Mouse (Mus musculus) intestine, embryonic 14.5 days (tissue): ENCODE results near the gene Serpinb9c. TPM values are rescaled to one million over a fixed set of nuclear protein-coding genes. Genes with fewer than 3 reads are reported as not detected.
"Not testable (repeated sequence)": the region's sequence is repeated elsewhere in the genome, so short reads cannot be mapped to it uniquely, and the experiment has no call there.

Experiments used
- ATAC-seq: fragments of 200-750 bp; cut with Nextera tagmentation; replicated peaks from 2 replicates; pipeline ENCODE4 v1.8.0; 2017; ENCODE audit warnings: low read depth, moderate number of reproducible peaks, moderate TSS enrichment, moderate library complexity; ENCODE audit not compliant: low FRiP score, low TSS enrichment
- DNase-seq: peaks from one replicate; pipeline ENCODE4 v3.0.0-alpha.2; 2018; ENCODE audit warnings: low spot score
- H3K27ac ChIP-seq: fragments of 300-500 bp; sonication (generic); 2 replicates; pipeline ENCODE4 v1.5.1; 2014; ENCODE audit warnings: low read depth, mild to moderate bottlenecking, control low read depth
- H3K27me3 ChIP-seq: fragments of 300-500 bp; sonication (generic); replicated peaks from 2 replicates; pipeline ENCODE4 v1.6.1; 2014; ENCODE audit warnings: low read length, control low read depth; ENCODE audit not compliant: control insufficient read depth, insufficient read depth
- H3K36me3 ChIP-seq: fragments of 300-500 bp; sonication (generic); 2 replicates; pipeline ENCODE4 v1.6.1; 2014; ENCODE audit warnings: low read length, control low read depth; ENCODE audit not compliant: control insufficient read depth, insufficient read depth
- H3K4me1 ChIP-seq: fragments of 300-500 bp; sonication (generic); replicated peaks from 2 replicates; pipeline ENCODE4 v1.6.1; 2014; ENCODE audit warnings: low read length, control low read depth, mixed read lengths; ENCODE audit not compliant: control insufficient read depth, insufficient read depth
- H3K4me2 ChIP-seq: fragments of 300-500 bp; sonication (generic); 2 replicates; pipeline ENCODE4 v1.6.1; 2014; ENCODE audit warnings: low read length
- H3K4me3 ChIP-seq: fragments of 300-500 bp; sonication (generic); 2 replicates; pipeline ENCODE4 v1.5.1; 2014; ENCODE audit warnings: low read depth, low read length, control low read depth, mixed read lengths
- H3K9ac ChIP-seq: fragments of 300-500 bp; sonication (generic); 2 replicates; pipeline ENCODE4 v1.6.1; 2014; ENCODE audit warnings: mild to moderate bottlenecking, low read length
- H3K9me3 ChIP-seq: fragments of 300-500 bp; sonication (generic); 2 replicates; pipeline ENCODE4 v1.6.1; 2016; ENCODE audit warnings: low read length, control low read depth; ENCODE audit not compliant: control insufficient read depth
- WGBS: fragments of 180-500 bp; shearing (Covaris S2); extraction: QIAGEN DNeasy Blood & Tissue Kit; methylation state at CpG from one replicate; pipeline ENCODE4 v1.1.7; 2014; 5-methylcytosine and 5-hydroxymethylcytosine counted together
- polyA plus RNA-seq: library from polyadenylated mRNA; unstranded; fragments of >200 nt; fragmentation: Nextera tagmentation; extraction: Ambion mirVana; gene quantifications from 2 replicates; pipeline ENCODE4 v1.2.1, GENCODE M21; 2014

Serpinb9c gene
- polyA plus RNA-seq, result not detected in 2 replicates

GRCm38 (mm10) chr13:33159642-33160041 lies at the start of gene Serpinb9c:
TSS of gene Serpinb9c (minus strand) at chr13:33159742.
- no peak for DNase-seq
- no peak for ATAC-seq
- Histone ChIP-seq H3K4me3 (no peak within 1 kb of the TSS), H3K4me1 (no peaks in the 10 kb centered on the region), H3K36me3 (no peaks in the 10 kb centered on the region), H3K4me2 (no peak within 1 kb of the TSS), H3K27ac (no peak within 1 kb of the TSS), H3K9me3 (no peaks in the 10 kb centered on the region), H3K9ac (no peak within 1 kb of the TSS), H3K27me3 (no peaks in the 10 kb centered on the region)
- WGBS, result 81% methylated on average over 4 of the region's 4 CpGs

GRCm38 (mm10) chr13:33199740-33200139 lies 40.2 kb upstream of the Serpinb9c start:
- no peaks in the 10 kb centered on the region for H3K27me3 ChIP-seq
- 70% methylated on average over 2 of the region's 2 CpGs for WGBS
- no peaks in the 10 kb centered on the region for H3K36me3 ChIP-seq
- H3K9ac ChIP-seq, result no peak overlapping the region
- H3K27ac ChIP-seq, result no peak overlapping the region
- H3K4me3 ChIP-seq, result no peak overlapping the region
- H3K4me2 ChIP-seq, result no peak overlapping the region
- no peaks in the 10 kb centered on the region for H3K9me3 ChIP-seq
- H3K4me1 ChIP-seq, result no peaks in the 10 kb centered on the region
- no peak for ATAC-seq
- no peak for DNase-seq

- DNase-seq (no peak), ATAC-seq (no peak)
- Histone ChIP-seq H3K4me1 (no peaks in the 10 kb centered on the region), H3K9ac (no peak within 1 kb of the TSS), H3K4me2 (no peak within 1 kb of the TSS), H3K27ac (no peak within 1 kb of the TSS), H3K27me3 (no peaks in the 10 kb centered on the region), H3K36me3 (no peaks in the 10 kb centered on the region), H3K4me3 (no peak within 1 kb of the TSS), H3K9me3 (no peaks in the 10 kb centered on the region)
- 84% methylated on average over 5 of the region's 5 CpGs for WGBS
Observed at GRCm38 (mm10) chr13:33192659-33193058, 33.1 kb upstream of the Serpinb9c start, which contains the start of gene Serpinb9d. TSS of gene Serpinb9d (plus strand) at chr13:33192959.

GRCm38 (mm10) chr13:33190486-33190885 lies 30.9 kb upstream of the Serpinb9c start:
- H3K4me3 ChIP-seq, H3K4me1 ChIP-seq, H3K27ac ChIP-seq, H3K9ac ChIP-seq, H3K4me2 ChIP-seq, H3K9me3 ChIP-seq, H3K27me3 ChIP-seq, DNase-seq, ATAC-seq, H3K36me3 ChIP-seq: not testable (repeated sequence)
- WGBS, result 89% methylated on average over 1 of the region's 1 CpGs

GRCm38 (mm10) chr13:33141435-33141834 lies 18.1 kb downstream of the Serpinb9c start:
- WGBS, result 60% methylated on average over 3 of the region's 3 CpGs
- H3K4me3 ChIP-seq, result no peak overlapping the region
- no peaks in the 10 kb centered on the region for H3K4me1 ChIP-seq
- no peak for DNase-seq
- no peak overlapping the region for H3K4me2 ChIP-seq
- H3K36me3 ChIP-seq, result no peaks in the 10 kb centered on the region
- H3K27ac ChIP-seq, result no peak overlapping the region
- no peaks in the 10 kb centered on the region for H3K9me3 ChIP-seq
- ATAC-seq, result no peak
- no peaks in the 10 kb centered on the region for H3K27me3 ChIP-seq
- no peak overlapping the region for H3K9ac ChIP-seq

- ATAC-seq, result no peak
- Histone ChIP-seq H3K27ac (no peak overlapping the region), H3K4me3 (no peak overlapping the region), H3K4me1 (no peaks in the 10 kb centered on the region), H3K27me3 (no peaks in the 10 kb centered on the region), H3K9ac (no peak overlapping the region), H3K36me3 (no peaks in the 10 kb centered on the region), H3K4me2 (no peak overlapping the region), H3K9me3 (no peaks in the 10 kb centered on the region)
- 91% methylated on average over 2 of the region's 2 CpGs for WGBS
- DNase-seq, result no peak
Observed at GRCm38 (mm10) chr13:33137717-33138116, 21.8 kb downstream of the Serpinb9c start.

- no peaks in the 10 kb centered on the region for H3K9me3 ChIP-seq
- H3K27ac ChIP-seq, result no peak overlapping the region
- no peak overlapping the region for H3K9ac ChIP-seq
- no peaks in the 10 kb centered on the region for H3K36me3 ChIP-seq
- no peaks in the 10 kb centered on the region for H3K27me3 ChIP-seq
- 65% methylated on average over 3 of the region's 3 CpGs for WGBS
- DNase-seq (no peak), ATAC-seq (no peak)
- no peaks in the 10 kb centered on the region for H3K4me1 ChIP-seq
- H3K4me2 ChIP-seq, result no peak overlapping the region
- H3K4me3 ChIP-seq, result no peak overlapping the region
Observed at GRCm38 (mm10) chr13:33113054-33113453, 46.5 kb downstream of the Serpinb9c start.

- H3K9ac ChIP-seq, result no peak overlapping the region
- no peaks in the 10 kb centered on the region for H3K27me3 ChIP-seq
- H3K9me3 ChIP-seq, result no peaks in the 10 kb centered on the region
- no peaks in the 10 kb centered on the region for H3K36me3 ChIP-seq
- H3K4me1 ChIP-seq, result no peaks in the 10 kb centered on the region
- DNase-seq (no peak), ATAC-seq (no peak)
- H3K4me3 ChIP-seq, result no peak overlapping the region
- no peak overlapping the region for H3K27ac ChIP-seq
- no peak overlapping the region for H3K4me2 ChIP-seq
Observed at GRCm38 (mm10) chr13:33105626-33106025, 53.9 kb downstream of the Serpinb9c start.
